Mouse (Mus musculus): ENCODE measurements at regions not wholly inside any gene's neighbourhood (a gene's known extent, or its start where the extent isn't known, plus 50 kb on each side); places are given as distances from the start of the nearest gene placed in this dataset.

DNA sequence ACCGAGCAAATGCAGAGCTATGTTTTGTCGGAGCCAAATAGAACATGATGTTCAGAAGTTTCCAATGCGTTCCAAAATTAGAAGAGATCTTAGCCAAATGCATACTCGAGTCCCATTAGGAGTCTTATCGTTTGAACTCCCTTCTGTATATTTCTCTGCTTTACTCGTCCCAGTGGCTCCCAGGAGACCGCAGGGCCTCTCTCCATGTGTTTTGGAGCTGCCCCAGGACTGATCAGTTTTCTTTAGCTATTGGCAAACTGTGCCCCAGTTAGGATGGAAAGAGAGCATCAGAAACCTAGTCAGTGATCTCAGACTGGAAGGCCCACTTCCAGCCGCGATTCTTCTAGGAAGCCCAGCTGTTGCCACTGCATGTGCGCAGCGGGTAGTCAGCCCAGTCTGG, 152.0 kb upstream of the Serp2 start:
- DNase-seq (ENCODE audit: low spot score), result peak; percentile 51

DNA sequence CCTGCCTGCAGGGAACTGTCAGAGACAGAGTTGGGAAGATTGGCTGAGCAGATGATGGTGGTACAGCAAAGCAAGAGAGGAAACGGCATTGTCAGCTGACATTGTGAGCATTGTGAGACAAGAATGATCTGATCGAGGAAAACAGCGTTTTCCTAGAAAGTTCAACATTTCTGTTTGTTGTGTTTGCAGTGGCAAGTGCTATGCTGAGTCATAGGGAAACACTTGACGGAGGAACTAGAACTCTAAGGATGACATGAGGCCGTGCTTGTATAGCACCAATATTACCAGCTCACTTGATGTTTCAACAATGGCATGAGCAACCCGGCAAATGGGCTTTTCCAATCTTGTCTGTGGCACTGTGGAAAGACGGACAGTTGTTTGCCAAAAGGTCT, 146.7 kb upstream of the Serp2 start:
- no peak for DNase-seq (ENCODE audit: low spot score)

DNA sequence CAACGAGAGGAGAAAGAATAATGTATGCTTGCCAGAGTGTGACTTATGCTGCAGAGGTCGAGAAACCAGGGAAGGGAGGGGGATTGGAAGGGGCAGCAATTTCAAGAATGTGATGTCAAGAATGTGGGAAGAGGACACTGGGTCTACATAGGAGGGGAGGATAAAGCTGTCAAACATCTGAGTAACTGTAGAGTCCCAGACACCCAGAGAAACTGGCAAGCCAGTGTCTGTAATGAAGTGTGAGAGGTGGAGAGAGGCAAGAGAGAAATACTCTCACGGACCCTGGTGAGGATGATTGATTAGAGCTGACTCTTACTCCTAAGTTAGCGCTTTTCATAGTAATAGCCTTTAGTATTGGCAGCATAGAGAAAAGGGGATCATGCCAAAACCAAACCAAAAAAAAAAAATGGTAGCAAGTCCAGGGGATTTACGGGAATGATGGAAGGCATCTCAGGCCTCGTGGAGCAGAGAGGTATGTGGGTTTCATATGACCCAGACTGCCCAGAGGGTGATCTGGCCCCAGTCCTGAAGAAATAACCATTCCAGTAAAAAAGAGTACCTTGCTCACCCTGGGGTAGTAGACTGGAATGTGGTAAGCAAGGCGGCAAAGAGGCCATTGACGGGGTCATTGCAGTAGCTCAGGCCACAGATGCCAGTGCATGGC, 146.2 kb upstream of the Serp2 start:
- DNase-seq (ENCODE audit: low spot score), result no peak

DNA sequence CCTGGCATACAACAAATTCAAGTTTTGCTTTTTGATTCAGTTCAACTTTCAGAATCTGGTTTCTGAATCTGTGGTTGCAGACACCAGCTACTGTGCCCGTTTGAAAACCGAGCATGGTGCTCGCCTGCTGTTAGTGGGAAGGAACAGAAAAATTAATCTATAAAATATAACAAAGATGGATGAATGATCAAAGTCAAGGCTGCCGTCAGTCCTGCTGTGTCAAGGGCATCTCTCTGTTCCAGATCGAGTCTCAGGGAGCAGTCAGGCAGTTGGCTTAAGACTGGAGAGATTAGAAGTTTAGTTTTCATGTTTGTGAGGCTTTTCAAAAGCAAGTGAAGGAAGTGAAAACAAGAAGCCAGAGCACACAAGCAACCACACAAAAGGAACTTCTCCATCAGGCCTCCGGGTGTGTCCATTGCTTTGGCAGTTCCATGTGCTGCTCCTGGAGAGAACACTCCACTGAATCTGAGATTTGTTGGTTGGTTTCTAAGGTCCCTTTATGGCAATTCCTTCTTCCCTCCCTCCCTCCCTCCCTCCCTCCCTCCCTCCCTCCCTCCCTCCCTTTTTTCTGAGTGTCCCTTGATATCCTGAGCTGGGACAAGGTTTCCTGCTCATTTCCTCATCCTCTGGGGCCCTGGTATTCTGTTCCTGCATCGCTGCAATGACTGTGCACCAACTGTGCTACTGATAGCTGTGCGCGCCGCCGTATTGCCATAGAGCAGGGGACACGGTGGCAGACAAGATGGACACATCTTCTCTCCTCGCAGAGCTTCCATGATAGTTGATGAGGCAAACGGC, 145.4 kb upstream of the Serp2 start:
- DNase-seq (ENCODE audit: low spot score), result no peak

DNA sequence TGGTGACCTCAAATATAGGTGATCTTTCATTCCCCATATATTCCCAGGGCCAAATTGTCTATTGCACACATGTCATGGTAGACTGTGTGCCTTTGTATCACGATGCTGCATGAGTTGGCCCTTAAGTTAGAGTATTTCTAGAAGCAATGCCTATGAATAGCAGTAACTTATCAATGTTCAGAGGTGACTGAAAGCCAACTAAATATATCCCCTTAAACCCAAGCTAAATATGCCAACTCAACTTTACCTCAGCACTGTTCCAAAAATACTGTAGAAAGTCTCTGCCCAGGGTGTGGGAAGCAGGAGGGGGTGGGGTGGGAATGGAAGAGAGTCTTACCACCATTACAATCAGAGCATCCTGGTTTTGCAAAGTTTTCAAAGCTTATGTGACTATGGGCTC, 144.6 kb upstream of the Serp2 start:
- DNase-seq (ENCODE audit: low spot score), result no peak

DNA sequence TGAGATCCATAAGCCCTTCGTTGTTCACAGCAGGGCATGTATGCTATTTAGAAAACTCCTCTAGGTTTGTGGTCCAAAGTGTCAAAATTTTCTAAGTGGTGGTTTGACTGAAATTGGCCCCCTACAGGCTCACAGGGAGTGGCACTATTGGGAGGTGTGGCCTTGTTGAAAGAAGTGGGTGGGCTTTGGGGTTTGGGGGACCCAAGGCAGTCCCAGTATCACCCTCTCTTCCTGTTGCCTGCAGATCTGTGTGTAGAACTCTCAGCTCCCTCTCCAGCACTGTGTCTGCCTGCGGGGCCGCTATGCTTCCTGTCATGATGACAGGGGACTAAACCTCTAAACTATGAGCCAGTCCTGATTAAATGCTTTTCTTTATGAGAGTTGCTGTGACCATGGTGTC, 144.1 kb upstream of the Serp2 start:
- no peak for DNase-seq (ENCODE audit: low spot score)

DNA sequence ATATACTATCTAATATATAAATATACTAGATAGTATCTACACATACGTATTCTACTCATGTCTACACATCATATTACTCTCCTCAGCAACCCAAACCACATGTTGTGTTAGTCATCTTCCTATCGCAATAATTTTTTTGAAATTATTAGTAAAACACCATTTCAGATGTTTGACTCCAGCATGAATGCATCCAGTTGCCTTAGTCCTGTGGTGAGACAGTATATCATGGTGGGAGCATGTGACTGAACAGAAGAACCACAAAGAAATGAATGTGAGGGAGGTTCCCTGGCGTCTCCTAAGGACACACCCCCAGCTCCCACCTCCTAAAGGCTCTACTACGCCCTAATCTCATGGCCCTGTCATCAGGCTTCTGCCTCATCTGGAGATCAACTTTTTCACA, 143.5 kb upstream of the Serp2 start:
- DNase-seq (ENCODE audit: low spot score), result no peak

DNA sequence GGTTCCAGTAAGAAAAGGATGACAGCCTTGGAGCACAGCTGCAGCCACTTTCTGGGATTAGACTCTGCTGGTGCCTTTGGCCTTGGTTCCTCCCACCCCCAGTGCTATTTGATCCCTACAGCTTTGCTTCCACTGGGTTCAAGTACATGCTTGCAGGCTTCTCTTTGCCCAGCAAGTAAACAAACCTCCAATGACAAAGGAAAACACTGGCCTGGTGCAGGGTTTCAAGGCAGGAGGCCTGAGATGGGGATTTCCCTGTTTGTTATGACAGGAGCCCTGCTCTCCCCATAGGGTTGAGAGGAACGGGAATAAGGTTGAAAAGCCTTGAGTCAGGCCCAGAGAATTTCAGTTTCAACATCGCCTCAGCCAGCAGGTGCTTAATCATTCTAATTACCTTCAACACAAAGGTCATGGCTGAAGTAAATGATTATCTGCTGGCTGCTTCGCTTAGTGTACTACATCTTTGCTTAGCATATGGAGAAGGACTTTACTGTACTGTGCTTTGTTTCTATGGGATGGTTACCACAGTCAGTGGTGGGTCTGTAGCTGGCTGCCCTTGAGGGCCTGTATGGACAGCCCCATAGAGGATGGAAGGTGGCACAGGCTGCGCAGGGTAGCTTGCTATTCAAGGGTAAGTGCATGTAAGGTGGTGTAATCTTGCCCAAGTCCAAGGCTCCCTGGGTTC, 142.2 kb upstream of the Serp2 start:
- peak; percentile 33 for DNase-seq (ENCODE audit: low spot score)

DNA sequence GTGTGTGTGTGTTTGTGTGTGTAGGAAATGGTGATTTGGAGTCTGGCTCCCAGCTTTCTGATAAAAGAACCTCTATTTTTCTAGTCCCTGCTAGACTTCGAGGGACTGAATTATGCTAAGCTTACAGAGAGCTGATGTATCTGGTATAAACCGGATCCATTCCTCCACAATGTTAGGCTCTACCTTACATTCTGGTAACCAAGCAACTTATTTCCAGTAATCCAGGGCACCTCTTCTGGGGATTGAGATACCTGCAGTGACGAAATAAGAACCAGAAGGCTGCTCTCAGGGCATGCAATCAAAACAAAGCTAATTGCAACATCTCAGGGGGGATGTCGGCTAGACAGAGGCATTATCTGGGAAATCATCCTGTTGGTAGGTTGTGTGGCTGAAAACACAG, 140.0 kb upstream of the Serp2 start:
- DNase-seq (ENCODE audit: low spot score), result no peak

DNA sequence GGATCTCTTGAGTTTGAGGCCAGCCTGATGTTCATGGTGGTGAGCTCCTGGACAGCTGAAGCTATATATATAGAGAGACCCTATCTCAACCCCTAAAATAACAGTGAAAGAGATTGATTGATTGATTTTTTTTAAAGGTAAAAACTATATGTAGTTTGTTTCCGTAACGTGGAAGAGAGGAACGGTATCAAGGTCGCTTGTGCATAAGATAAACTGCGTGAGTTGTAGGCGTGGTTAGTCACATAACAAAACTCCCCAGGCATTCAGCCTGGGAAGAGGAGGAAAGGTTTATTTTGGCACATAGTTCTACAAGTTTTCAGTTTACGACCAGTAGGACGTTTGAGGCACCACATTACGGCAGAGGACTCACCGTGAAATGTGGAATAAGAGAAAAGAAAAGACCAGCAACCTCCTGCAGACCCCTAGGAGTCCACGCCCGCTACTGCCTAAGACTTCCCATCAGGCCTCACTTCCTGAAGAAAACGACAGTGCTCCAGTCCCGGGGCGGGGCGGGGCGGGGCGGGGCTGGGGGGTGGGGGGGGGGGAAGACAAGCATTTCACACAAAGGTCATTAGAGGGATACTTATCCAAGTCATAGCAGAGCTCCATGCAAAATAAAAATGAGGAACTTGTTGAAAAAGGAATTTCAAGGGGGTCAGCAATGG, 139.1 kb upstream of the Serp2 start:
- no peak for DNase-seq (ENCODE audit: low spot score)

DNA sequence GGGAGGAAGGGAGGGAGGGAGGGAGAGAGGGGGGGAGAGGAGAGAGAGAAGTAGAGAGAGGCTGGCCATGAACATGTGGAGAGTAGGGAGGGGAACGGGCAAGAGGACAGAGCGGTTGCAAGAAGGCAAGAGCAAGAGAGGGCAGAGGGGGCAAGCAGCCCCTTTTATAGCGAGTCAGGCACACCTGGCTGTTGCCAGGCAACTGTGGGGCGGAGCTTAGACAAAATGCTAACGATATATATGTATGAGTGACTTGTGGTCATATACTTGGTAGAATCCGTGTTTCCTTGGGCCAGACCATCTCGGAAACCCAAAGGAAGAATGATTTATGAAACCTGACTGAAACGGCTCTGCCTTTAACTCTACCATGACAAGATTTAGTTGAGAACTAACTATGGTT, 138.2 kb upstream of the Serp2 start:
- no peak for DNase-seq (ENCODE audit: low spot score)

DNA sequence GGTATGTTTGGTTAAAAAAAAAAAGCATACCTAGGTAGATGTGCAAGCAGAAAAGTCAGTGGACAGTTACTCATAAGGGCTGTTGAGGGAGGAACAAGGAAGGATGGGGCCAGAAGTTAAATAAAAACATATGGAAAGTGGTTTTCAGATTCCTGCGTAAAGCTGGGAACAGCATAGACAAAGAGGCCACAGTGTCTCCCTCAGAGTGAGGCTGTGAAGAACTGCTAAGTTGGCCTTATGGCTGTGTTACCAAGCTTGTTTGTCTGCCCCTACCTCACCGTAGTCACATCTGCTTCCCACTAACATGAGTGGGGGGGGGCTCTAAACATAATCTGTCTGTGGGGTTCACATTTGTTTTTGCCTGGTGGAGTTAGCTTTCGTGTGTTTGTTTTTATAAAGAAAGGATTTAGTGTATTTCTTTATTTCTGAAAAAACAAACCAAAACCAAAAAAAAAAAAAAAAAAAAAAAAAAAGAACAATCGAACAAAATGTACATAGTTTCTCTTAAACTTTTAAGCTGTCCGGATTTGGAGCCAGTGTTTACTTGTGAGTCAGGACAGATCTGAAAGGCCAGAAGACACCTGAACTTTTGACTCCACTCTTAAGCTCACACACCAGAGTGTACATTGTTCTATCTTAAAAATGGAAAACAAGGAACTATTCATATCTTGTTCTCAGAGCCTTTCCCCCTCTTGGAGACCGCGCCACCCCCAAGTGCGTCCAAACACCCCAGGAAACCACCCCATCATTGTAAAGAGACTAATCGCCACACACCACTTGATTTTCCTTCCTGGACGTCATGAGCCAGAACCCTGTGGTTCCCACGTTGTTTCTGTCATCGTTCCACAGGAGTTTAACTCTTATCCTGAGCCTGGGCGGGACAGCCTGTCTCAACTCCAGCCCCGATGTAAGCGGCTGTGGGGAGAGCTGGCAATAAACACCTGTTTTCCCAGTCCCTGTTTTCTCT, 136.9 kb upstream of the Serp2 start:
- no peak for DNase-seq (ENCODE audit: low spot score)

DNA sequence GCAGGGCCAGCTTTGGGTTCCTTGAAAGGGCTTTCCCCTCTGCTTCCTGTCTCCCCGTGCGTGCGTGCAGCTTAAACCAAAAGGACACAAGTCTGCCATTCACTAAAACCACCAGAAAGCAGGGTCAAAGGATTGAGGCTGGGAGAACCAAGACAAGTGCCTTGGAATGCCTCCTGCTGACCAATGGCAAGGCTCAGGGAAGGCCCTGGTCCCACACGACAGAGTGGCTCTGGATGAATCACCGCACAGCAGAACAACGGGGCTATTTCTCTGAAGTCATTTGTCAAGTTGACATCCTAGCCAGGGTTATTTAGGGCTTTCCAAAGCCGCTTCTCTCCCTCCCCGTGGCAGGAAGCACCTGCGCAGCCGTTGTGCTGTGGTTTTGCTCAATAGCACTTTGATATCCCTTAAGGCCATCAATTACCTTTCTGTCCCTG, 131.3 kb upstream of the Serp2 start:
- no peak for DNase-seq (ENCODE audit: low spot score)

DNA sequence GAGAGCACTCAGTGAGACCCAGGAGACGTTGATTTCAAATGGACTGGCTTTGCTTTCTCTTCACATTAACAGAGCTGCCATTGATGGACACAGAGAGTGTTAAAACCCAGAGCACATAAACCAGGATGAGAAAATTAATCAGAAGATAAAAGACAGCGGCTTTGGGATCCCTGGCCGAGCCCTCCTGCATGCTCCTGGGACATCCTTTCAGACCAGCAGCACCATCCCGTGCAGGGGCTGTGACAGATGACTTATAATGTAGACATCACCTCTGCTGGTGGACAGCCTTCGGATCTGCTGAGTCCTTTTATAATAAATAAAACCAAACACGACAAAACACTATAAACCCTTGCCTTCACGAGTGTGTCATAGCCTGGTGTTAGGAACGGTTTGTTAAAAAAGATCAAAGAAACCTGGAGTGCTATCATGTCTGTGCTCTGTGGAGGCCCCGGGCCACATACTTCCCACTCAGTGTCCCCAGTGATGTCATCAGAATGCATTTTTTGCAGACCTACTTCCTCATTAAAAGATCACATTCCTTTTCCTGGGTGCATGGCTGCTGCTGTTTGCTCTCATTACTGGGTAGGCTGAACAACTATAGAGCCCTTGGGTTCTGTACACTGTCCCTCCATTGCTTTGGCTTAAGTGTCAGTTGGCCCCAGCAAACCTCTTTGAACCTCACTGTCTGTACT, 130.2 kb upstream of the Serp2 start:
- no peak for DNase-seq (ENCODE audit: low spot score)

DNA sequence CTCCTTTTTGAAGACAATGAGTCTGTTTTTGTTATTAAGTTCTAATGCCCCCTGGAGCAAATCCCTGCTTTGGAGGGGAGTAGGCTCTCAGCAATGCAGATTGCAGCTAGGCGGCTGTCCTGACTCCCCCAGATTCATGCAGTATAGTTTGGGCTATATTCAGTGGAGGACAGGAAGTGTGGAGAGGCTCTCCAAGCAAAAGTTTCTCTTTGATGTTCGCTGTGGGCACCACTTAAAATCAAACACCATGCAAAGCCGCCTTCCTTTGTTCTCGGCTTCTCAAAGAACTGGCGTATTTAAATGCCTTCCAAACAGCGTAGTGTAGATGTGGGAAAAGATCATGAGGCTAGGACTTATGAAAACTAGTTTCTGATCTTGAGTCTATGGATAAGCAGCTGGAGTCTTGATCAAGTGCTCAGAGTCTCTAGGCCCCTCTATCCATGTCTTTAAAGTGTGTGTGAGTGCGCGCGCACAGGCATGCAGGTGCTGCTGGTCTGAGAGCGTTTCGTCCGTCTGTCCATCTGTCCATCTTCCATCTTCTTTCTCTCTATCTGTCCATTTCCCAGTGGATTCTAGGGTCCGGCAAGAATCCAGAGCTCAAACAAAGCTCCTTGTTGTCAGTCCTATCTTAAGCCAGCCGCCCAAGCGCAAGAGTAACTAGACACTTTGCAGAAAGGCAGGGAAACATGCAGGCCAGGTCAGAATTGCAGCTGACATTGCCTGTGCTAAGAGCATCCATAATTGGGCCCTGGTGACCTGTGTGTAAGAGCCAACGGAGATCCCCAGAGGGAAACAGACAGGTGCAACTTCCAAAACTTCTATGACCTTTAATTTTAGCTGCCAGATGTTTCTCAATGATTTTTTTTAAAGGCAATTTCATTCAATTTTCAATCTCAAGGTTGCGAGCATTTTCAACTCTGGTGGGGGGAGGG, 129.4 kb upstream of the Serp2 start:
- no peak for DNase-seq (ENCODE audit: low spot score)

DNA sequence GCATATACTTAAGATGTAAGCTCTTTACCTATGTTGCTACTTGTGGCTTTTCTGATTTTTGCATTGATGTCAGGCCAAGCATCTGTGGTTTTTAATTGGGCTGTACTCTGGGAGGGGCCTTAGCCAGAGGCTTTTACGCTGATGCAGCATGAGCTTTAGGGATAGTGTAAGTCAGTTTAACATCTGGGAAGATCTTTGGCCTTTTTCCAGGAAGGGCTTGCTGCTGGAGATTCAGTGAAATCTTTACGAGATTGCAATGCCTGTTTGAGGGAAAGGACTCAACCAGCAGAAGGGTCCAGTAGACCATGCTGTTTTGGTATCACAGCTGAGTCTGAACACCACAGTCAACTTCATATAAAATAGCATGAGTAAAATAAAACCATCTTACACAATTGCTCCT, 127.6 kb upstream of the Serp2 start:
- DNase-seq (ENCODE audit: low spot score), result no peak

DNA sequence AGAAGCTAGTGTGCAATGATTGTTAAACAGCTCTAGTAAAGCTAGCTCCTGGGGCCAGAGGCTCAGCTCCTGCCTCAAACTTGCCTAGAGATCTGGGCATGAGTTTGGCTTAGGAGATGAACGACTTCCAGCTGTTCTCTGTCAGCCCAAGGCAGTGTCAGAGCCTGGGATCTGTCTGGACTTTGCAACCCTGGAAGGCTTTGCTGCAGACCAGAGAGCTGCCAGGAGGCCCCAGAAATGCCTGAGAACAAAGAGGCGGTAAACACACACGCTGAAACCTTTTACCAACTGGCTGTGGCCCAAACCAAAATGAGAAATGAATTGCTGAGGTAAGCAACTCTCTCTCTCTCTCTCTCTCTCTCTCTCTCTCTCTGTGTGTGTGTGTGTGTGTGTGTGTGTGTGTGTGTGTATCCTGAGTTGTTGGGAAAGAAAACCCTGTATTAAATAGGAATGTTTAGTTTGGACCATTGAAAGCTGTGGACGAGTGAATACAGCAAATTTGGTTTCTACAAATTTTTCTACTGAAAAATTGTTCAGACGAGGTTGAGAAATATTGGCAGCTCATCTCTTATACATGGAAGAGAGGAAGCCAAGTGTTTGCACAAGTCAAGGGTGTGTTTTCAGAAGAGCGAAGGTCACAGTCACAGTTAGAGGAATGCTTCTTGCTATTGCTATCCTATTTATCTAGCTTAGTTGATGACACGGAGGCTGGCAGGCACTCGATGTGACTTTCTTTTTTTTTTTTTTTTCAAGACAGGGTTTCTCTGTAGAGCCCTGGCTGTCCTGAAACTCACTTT, 125.1 kb upstream of the Serp2 start:
- peak; percentile 54 for DNase-seq (ENCODE audit: low spot score)

DNA sequence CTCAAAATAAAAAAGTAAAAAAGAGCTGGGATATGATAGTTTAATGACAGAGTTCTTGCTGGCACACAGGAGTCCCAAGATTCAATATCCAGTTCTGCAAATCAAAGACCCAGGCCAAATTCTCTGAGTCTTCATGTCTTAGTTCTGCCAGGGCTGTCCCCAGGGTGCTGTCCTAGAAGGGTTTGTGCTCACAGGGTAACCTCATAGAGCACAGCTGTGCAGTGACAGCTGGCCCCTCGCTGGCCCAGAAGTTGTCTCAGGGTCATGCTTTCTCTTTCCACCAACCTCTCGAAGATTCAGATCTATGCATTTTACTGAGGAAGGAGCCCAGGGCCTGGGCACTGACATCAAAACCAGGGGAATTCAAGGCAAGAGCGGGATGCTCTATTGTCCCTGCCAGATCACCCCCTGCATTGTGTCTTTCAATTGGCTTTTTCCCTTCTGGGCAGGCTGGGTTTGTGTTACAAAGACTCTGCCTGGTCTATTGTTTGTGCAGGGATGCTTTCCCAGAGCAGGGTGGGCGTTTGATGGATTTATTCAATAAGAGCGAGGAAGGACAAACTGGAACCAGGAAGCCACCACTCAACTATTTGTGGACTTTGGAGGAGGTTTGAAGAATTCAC, 121.9 kb upstream of the Serp2 start:
- no peak for DNase-seq (ENCODE audit: low spot score)
